Mouse (Mus musculus) lung, postnatal 0 days (tissue): ENCODE data around the gene Psenen. TPM values are rescaled to one million over a fixed set of nuclear protein-coding genes. Genes with fewer than 3 reads are reported as not detected.

Experiments used
- ATAC-seq: fragments of 200-750 bp; cut with Nextera tagmentation; 2 replicates; pipeline ENCODE4 v1.8.0; 2017; ENCODE audit warnings: moderate library complexity
- DNase-seq: peaks from one replicate; pipeline ENCODE4 v3.0.0-alpha.2; 2016; ENCODE audit warnings: low spot score
- H3K27ac ChIP-seq: fragments of 300-500 bp; sonication (generic); 2 replicates; pipeline ENCODE4 v1.5.1; 2014; ENCODE audit warnings: antibody characterized with exemption, mild to moderate bottlenecking, low read length, mixed read lengths
- H3K27me3 ChIP-seq: fragments of 300-500 bp; sonication (generic); replicated peaks from 2 replicates; pipeline ENCODE4 v1.6.1; 2014; ENCODE audit warnings: low read length, mixed read lengths; ENCODE audit not compliant: insufficient read depth
- H3K36me3 ChIP-seq: fragments of 300-500 bp; sonication (generic); 2 replicates; pipeline ENCODE4 v1.6.1; 2014; ENCODE audit warnings: low read length, mixed read lengths; ENCODE audit not compliant: insufficient read depth
- H3K4me1 ChIP-seq: fragments of 300-500 bp; sonication (generic); 2 replicates; pipeline ENCODE4 v1.6.1; 2014; ENCODE audit warnings: antibody characterized with exemption, low read depth, low read length, mixed read lengths; ENCODE audit not compliant: insufficient read depth
- H3K4me2 ChIP-seq: fragments of 300-500 bp; sonication (generic); replicated peaks from 2 replicates; pipeline ENCODE4 v1.6.1; 2014; ENCODE audit warnings: low read depth, mild to moderate bottlenecking, low read length, moderate library complexity, mixed read lengths
- H3K4me3 ChIP-seq: fragments of 300-500 bp; sonication (generic); 2 replicates; pipeline ENCODE4 v1.5.1; 2014; ENCODE audit warnings: low read depth, low read length
- H3K9ac ChIP-seq: fragments of 300-500 bp; sonication (generic); replicated peaks from 2 replicates; pipeline ENCODE4 v1.6.1; 2014; ENCODE audit warnings: low read depth, mild to moderate bottlenecking
- H3K9me3 ChIP-seq: fragments of 300-500 bp; sonication (generic); 2 replicates; pipeline ENCODE4 v1.6.1; 2016; ENCODE audit warnings: low read length, mixed read lengths
- CTCF ChIP-seq: IDR thresholded peaks from 2 replicates; pipeline ENCODE4 v1.5.1; 2016; ENCODE audit warnings: antibody characterized with exemption, mild to moderate bottlenecking
- EP300 ChIP-seq: IDR thresholded peaks from 2 replicates; pipeline ENCODE4 v1.6.1; 2016; ENCODE audit warnings: antibody characterized with exemption, mild to moderate bottlenecking, control low read depth
- WGBS: fragments of 180-500 bp; shearing (Covaris S2); extraction: QIAGEN DNeasy Blood & Tissue Kit; methylation state at CpG from one replicate; pipeline ENCODE4 v1.1.7; 2014; 5-methylcytosine and 5-hydroxymethylcytosine counted together
- polyA plus RNA-seq: library from polyadenylated mRNA; unstranded; fragments of >200 nt; fragmentation: Nextera tagmentation; extraction: Ambion mirVana; gene quantifications from 2 replicates; pipeline ENCODE4 v1.2.1, GENCODE M21; 2015

Psenen gene
- polyA plus RNA-seq, 1 experiment from 2014 or later, result 184 TPM

DNA sequence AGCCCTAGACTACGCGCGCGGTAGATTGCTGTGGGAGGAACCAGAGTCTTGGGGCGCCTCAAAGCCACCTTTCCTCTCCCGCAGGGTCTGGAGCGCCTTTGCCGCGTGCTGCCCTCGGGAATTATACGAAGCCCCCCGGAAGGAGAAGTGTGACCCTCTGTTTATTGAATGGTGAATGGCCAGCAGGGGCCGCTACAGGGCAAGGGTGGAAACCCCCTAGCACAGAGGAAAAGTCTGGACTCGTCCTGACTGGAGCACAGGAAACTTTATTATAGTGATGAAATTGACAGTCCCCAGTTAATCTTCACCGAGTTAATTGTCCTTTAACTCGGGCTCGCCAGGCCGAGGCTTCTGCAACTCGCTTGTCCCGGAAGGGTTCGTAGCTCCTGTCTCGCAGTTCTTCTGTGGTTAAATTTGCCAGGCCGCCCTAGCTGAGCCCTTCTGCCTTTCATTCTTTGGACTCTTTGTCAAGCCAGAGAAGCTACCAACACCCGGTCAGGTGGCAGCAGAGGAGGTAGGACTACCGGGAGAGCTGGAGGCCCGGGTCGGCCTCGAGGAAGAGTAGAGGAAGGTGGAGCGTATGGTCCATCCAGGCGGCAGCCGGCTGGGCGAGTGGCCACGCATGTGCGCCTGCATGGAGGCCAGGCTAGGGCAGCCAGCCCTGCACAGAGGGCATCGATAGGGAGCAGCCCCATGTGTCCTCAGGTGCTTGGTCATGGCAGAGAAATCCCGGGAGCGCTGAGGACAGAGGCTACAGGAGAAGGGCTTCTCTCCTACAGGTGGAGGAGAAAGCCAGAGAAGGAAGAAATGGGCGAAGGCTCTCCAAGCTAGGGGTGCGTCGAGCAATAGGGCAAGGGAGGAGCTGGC lies 26.2 kb upstream of the Psenen start:
- 0 out of 2 replicates have a peak, but pooled peaks cover 2% of the 10 kb centered on the region for H3K36me3 ChIP-seq
- H3K9ac ChIP-seq, result peak overlapping the region; percentile 54
- 20% methylated on average over 40 of the region's 40 CpGs for WGBS
- H3K27me3 ChIP-seq, result no peaks in the 10 kb centered on the region
- peak overlapping the region; percentile 95 for H3K4me3 ChIP-seq
- DNase-seq (peak; percentile 91), ATAC-seq (peak; percentile 56)
- no peaks in the 10 kb centered on the region for H3K9me3 ChIP-seq
- TF ChIP-seq EP300 (peak; percentile 39; the same call in 1 of the 2 replicates), CTCF (peak; percentile 94)
- peak overlapping the region; percentile 73 for H3K4me2 ChIP-seq
- H3K27ac ChIP-seq, result peak overlapping the region; percentile 94
- H3K4me1 ChIP-seq, result peaks cover 4% of the 10 kb centered on the region

- Histone ChIP-seq H3K9me3 (no peaks in the 10 kb centered on the region), H3K27me3 (no peaks in the 10 kb centered on the region), H3K4me2 (peak within 1 kb of the TSS; percentile 73), H3K4me1 (peaks cover 4% of the 10 kb centered on the region), H3K9ac (peak within 1 kb of the TSS; percentile 97), H3K36me3 (0 out of 2 replicates have a peak, but pooled peaks cover 10% of the 10 kb centered on the region), H3K4me3 (peak within 1 kb of the TSS; percentile 95), H3K27ac (peak within 1 kb of the TSS; percentile 94)
- DNase-seq (peak; percentile 99), ATAC-seq (peak; percentile 96)
- TF ChIP-seq EP300 (no peak), CTCF (no peak; the same call in 1 of the 2 replicates)
- WGBS, result under 1% methylated on average over 43 of the region's 68 CpGs
These were observed 25.4 kb upstream of the Psenen start, which contains the start of gene Kmt2b for GRCm38 (mm10) chr7:30588676-30589434. TSS of gene Kmt2b (minus strand) at chr7:30588726.

- TF ChIP-seq CTCF (no peak), EP300 (no peak)
- H3K9ac ChIP-seq, result peak overlapping the region; percentile 97
- ATAC-seq, result peak; percentile 11
These were observed 24.6 kb upstream of the Psenen start for GRCm38 (mm10) chr7:30587842-30588667.

DNA sequence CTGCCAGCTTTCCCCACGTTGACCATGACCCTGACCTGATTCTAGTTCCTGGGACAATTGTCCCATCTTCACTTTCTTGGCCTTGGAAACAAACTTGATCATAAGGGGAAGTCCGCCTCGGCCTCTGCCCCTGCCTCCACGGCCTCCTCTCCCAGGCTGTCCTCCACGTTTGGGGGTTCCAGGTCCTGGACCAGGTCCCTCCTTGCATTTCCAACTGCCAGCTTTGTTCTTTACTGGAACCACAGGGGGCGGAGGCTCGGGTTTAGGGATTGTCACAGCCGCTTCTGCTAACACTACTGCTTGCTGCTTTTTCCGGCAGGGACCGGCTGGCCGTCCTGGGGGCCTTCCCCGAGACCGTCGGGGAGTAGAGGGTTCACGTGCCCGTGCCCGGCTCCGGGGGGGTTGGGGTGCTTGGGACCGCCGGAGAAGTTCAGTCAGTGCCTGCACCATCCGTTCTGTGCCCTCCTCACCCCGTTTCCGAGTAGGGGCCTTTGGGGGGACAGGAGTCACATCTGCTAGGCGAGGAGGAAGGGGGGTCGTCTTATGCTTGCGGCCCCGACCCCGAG lies 23.1 kb upstream of the Psenen start:
- 86% methylated on average over 28 of the region's 28 CpGs for WGBS
- H3K36me3 ChIP-seq, result peaks cover 15% of the 10 kb centered on the region; the same call in 1 of the 2 replicates

More at GRCm38 (mm10) chr7:30587842-30588667, 24.6 kb upstream of the Psenen start:
- DNase-seq, result peak; percentile 39
- H3K4me3 ChIP-seq, result peak overlapping the region; percentile 95
- H3K27me3 ChIP-seq, result no peaks in the 10 kb centered on the region
- H3K9me3 ChIP-seq, result no peaks in the 10 kb centered on the region
- H3K36me3 ChIP-seq, result 0 out of 2 replicates have a peak, but pooled peaks cover 13% of the 10 kb centered on the region
- WGBS, result 1% methylated on average over 61 of the region's 67 CpGs
- peak overlapping the region; percentile 94 for H3K27ac ChIP-seq
- peak overlapping the region; percentile 73 for H3K4me2 ChIP-seq
- H3K4me1 ChIP-seq, result peaks cover 4% of the 10 kb centered on the region

GRCm38 (mm10) chr7:30585170-30585569 lies 21.7 kb upstream of the Psenen start:
- WGBS, result 95% methylated on average over 7 of the region's 7 CpGs
- Histone ChIP-seq H3K36me3 (peaks cover 25% of the 10 kb centered on the region; the same call in 1 of the 2 replicates), H3K4me1 (peaks cover 4% of the 10 kb centered on the region), H3K9ac (no peak overlapping the region), H3K27me3 (no peaks in the 10 kb centered on the region), H3K4me2 (no peak overlapping the region), H3K4me3 (no peak overlapping the region), H3K9me3 (no peaks in the 10 kb centered on the region), H3K27ac (no peak overlapping the region)
- no peak for TF ChIP-seq CTCF
- no peak for TF ChIP-seq EP300
- DNase-seq (no peak), ATAC-seq (no peak)

More for the DNA sequence above, 23.1 kb upstream of the Psenen start:
- no peak for ATAC-seq
- H3K27ac ChIP-seq, result no peak overlapping the region
- H3K9ac ChIP-seq, result no peak overlapping the region; the same call in 1 of the 2 replicates
- H3K4me1 ChIP-seq, result peaks cover 4% of the 10 kb centered on the region
- H3K9me3 ChIP-seq, result no peaks in the 10 kb centered on the region
- H3K4me2 ChIP-seq, result no peak overlapping the region
- TF ChIP-seq CTCF, result no peak
- no peak for TF ChIP-seq EP300
- DNase-seq, result no peak
- no peaks in the 10 kb centered on the region for H3K27me3 ChIP-seq
- H3K4me3 ChIP-seq, result no peak overlapping the region
